Comparison of ENCODE assay signal across 8 mouse cellular contexts in genomic region chr8:81768313-81768675, GRCm38 (mm10).
DNase-seq lines count a peak whose midpoint lies in the region; ATAC-seq lines count a peak whose summit lies in the region.

No protein-coding gene starts in this region.

- no peak for ATAC-seq in heart, embryonic 13.5 days (ENCODE audit: extremely low read depth, insufficient number of reproducible peaks, low FRiP score, low TSS enrichment)
- ATAC-seq in embryonic facial prominence, embryonic 13.5 days (ENCODE audit: insufficient number of reproducible peaks, insufficient read depth, low FRiP score, low TSS enrichment, low read depth): 0 out of 2 replicates have a peak, but pooled peaks have one; percentile 63
- ATAC-seq in limb, embryonic 13.5 days (ENCODE audit: low FRiP score, low read depth): peak; percentile 75
- no peak for ATAC-seq in neural tube, embryonic 15.5 days (ENCODE audit: low FRiP score)

- no peaks in the 10 kb centered on the region for H3K27me3 ChIP-seq in heart, embryonic 13.5 days (replicated peaks)
- H3K27me3 ChIP-seq in embryonic facial prominence, embryonic 13.5 days: no peaks in the 10 kb centered on the region
- H3K27me3 ChIP-seq in limb, embryonic 13.5 days: no peaks in the 10 kb centered on the region
- no peaks in the 10 kb centered on the region for H3K27me3 ChIP-seq in neural tube, embryonic 15.5 days (replicated peaks)

- H3K27ac ChIP-seq in heart, embryonic 13.5 days (replicated peaks): peak overlapping the region; percentile 83
- H3K27ac ChIP-seq in embryonic facial prominence, embryonic 13.5 days: peak overlapping the region; percentile 88
- peak overlapping the region; percentile 69 for H3K27ac ChIP-seq in limb, embryonic 13.5 days
- no peak overlapping the region for H3K27ac ChIP-seq in neural tube, embryonic 15.5 days (replicated peaks)

- H3K4me1 ChIP-seq in heart, embryonic 13.5 days: peaks cover 38% of the 10 kb centered on the region
- H3K4me1 ChIP-seq in embryonic facial prominence, embryonic 13.5 days: peaks cover 35% of the 10 kb centered on the region
- H3K4me1 ChIP-seq in limb, embryonic 13.5 days: peaks cover 45% of the 10 kb centered on the region
- peaks cover 11% of the 10 kb centered on the region for H3K4me1 ChIP-seq in neural tube, embryonic 15.5 days

- 37% methylated on average over 2 of the region's 2 CpGs for WGBS in heart, embryonic 13.5 days
- WGBS in embryonic facial prominence, embryonic 13.5 days: 10% methylated on average over 2 of the region's 2 CpGs
- WGBS in limb, embryonic 13.5 days: 27% methylated on average over 2 of the region's 2 CpGs
- WGBS in neural tube, embryonic 15.5 days: 45% methylated on average over 2 of the region's 2 CpGs

- H3K36me3 ChIP-seq in heart, embryonic 13.5 days: no peaks in the 10 kb centered on the region
- no peaks in the 10 kb centered on the region for H3K36me3 ChIP-seq in embryonic facial prominence, embryonic 13.5 days
- no peaks in the 10 kb centered on the region for H3K36me3 ChIP-seq in limb, embryonic 13.5 days
- no peaks in the 10 kb centered on the region for H3K36me3 ChIP-seq in neural tube, embryonic 15.5 days

- no peaks in the 10 kb centered on the region for H3K9me3 ChIP-seq in heart, embryonic 13.5 days
- H3K9me3 ChIP-seq in embryonic facial prominence, embryonic 13.5 days: no peaks in the 10 kb centered on the region
- no peaks in the 10 kb centered on the region for H3K9me3 ChIP-seq in limb, embryonic 13.5 days
- H3K9me3 ChIP-seq in neural tube, embryonic 15.5 days (replicated peaks): no peaks in the 10 kb centered on the region

- peak overlapping the region; percentile 68 for H3K4me2 ChIP-seq in heart, embryonic 13.5 days
- peak overlapping the region; percentile 56 for H3K4me2 ChIP-seq in embryonic facial prominence, embryonic 13.5 days
- H3K4me2 ChIP-seq in limb, embryonic 13.5 days (replicated peaks): peak overlapping the region; percentile 61
- peak overlapping the region; percentile 40 for H3K4me2 ChIP-seq in neural tube, embryonic 15.5 days

- H3K9ac ChIP-seq in heart, embryonic 13.5 days: peak overlapping the region; percentile 74
- no peak overlapping the region for H3K9ac ChIP-seq in embryonic facial prominence, embryonic 13.5 days
- H3K9ac ChIP-seq in limb, embryonic 13.5 days: peak overlapping the region; percentile 50; the same call in 1 of the 2 replicates
- no peak overlapping the region for H3K9ac ChIP-seq in neural tube, embryonic 15.5 days (replicated peaks)

- H3K4me3 ChIP-seq in heart, embryonic 13.5 days: peak overlapping the region; percentile 47
- peak overlapping the region; percentile 32 for H3K4me3 ChIP-seq in embryonic facial prominence, embryonic 13.5 days
- peak overlapping the region; percentile 36 for H3K4me3 ChIP-seq in limb, embryonic 13.5 days
- no peak overlapping the region for H3K4me3 ChIP-seq in neural tube, embryonic 15.5 days (replicated peaks)

- DNase-seq in heart, adult 11 months: no peak
- DNase-seq in gastrocnemius, postnatal 4 days (ENCODE audit: low spot score in 2 of 2): no peak
- DNase-seq in spleen, postnatal 10 days (ENCODE audit: low spot score in 2 of 2): no peak
- DNase-seq in gastrocnemius, postnatal 25 days: no peak

Comparison
In these comparisons a context has a peak if more than half of its experiments do, and no peak if none do; other contexts are left out.
1. ATAC-seq: peak in embryonic facial prominence, embryonic 13.5 days (single experiment) and limb, embryonic 13.5 days (single experiment); none in heart, embryonic 13.5 days (single experiment) and neural tube, embryonic 15.5 days (single experiment).
2. H3K9ac ChIP-seq: peak in heart, embryonic 13.5 days (single experiment) and limb, embryonic 13.5 days (single experiment); none in embryonic facial prominence, embryonic 13.5 days (single experiment) and neural tube, embryonic 15.5 days (single experiment).
3. Peak in every context shown above with its lines, with median percentiles within 50 percentile points of each other: H3K4me2 ChIP-seq.